Mouse (Mus musculus): ENCODE measurements around the gene Akap6. TPM values are rescaled to one million over a fixed set of nuclear protein-coding genes. Genes with fewer than 3 reads are reported as not detected.

Akap6 gene
- polyA plus RNA-seq, 1 experiment from 2014 or later: 6.1 TPM

- no peaks in the 10 kb centered on the region for H3K27me3 ChIP-seq (replicated peaks)
- H3K27ac ChIP-seq (replicated peaks): no peak overlapping the region
- no peaks in the 10 kb centered on the region for H3K4me1 ChIP-seq
- H3K9me3 ChIP-seq: no peaks in the 10 kb centered on the region
- ATAC-seq (ENCODE audit: extremely low read depth, insufficient number of reproducible peaks, low FRiP score, low TSS enrichment): no peak
- no peak overlapping the region for H3K4me3 ChIP-seq
- H3K4me2 ChIP-seq: no peak overlapping the region
- no peaks in the 10 kb centered on the region for H3K36me3 ChIP-seq
- WGBS: 73% methylated on average over 5 of the region's 5 CpGs
- no peak overlapping the region for H3K9ac ChIP-seq
Observed at GRCm38 (mm10) chr12:53193664-53194063, 494.5 kb downstream of the Akap6 start.

Other genes starting within 250 kb of the Akap6 start
- 26.9 and 29.4 TPM in 2 replicates for gene Arhgap5, start 195.4 kb upstream of the Akap6 start, polyA plus RNA-seq (2015; fragmentation: Nextera tagmentation; extraction: Ambion mirVana)

Measured in heart, embryonic 13.5 days (tissue).